Mouse (Mus musculus) forebrain, embryonic 13.5 days (tissue): ENCODE results near the gene Stk32b. TPM values are rescaled to one million over a fixed set of nuclear protein-coding genes. Genes with fewer than 3 reads are reported as not detected.

Experiments used
- ATAC-seq: fragments of 200-750 bp; cut with Nextera tagmentation; 2 replicates; pipeline ENCODE4 v1.8.0; 2017
- H3K27ac ChIP-seq: fragments of 300-500 bp; sonication (generic); 2 replicates; pipeline ENCODE4 v1.5.1; 2015; ENCODE audit warnings: inconsistent platforms, mild to moderate bottlenecking, moderate library complexity
- H3K27me3 ChIP-seq: fragments of 300-500 bp; sonication (generic); 2 replicates; pipeline ENCODE4 v1.6.1; 2015; ENCODE audit warnings: mild to moderate bottlenecking, inconsistent platforms
- H3K36me3 ChIP-seq: fragments of 300-500 bp; sonication (generic); 2 replicates; pipeline ENCODE4 v1.6.1; 2015; ENCODE audit warnings: mild to moderate bottlenecking, inconsistent platforms; ENCODE audit not compliant: poor library complexity, severe bottlenecking
- H3K4me1 ChIP-seq: fragments of 300-500 bp; sonication (generic); 2 replicates; pipeline ENCODE4 v1.6.1; 2015; ENCODE audit warnings: inconsistent platforms
- H3K4me2 ChIP-seq: fragments of 300-500 bp; sonication (generic); 2 replicates; pipeline ENCODE4 v1.6.1; 2015; ENCODE audit warnings: inconsistent platforms, mild to moderate bottlenecking, moderate library complexity
- H3K4me3 ChIP-seq: fragments of 300-500 bp; sonication (generic); 2 replicates; pipeline ENCODE4 v1.5.1; 2015; ENCODE audit warnings: mild to moderate bottlenecking, inconsistent platforms
- H3K9ac ChIP-seq: fragments of 300-500 bp; sonication (generic); 2 replicates; pipeline ENCODE4 v1.6.1; 2015; ENCODE audit warnings: mild to moderate bottlenecking, inconsistent platforms
- H3K9me3 ChIP-seq: fragments of 300-500 bp; sonication (generic); replicated peaks from 2 replicates; pipeline ENCODE4 v1.6.1; 2016; ENCODE audit warnings: inconsistent platforms
- WGBS: fragments of 180-500 bp; shearing (Covaris S2); methylation state at CpG from one replicate; pipeline ENCODE4 v1.1.7; 2015; 5-methylcytosine and 5-hydroxymethylcytosine counted together
- polyA plus RNA-seq: library from polyadenylated mRNA; unstranded; fragments of >200 nt; fragmentation: Nextera tagmentation; extraction: Ambion mirVana; gene quantifications from 2 replicates; pipeline ENCODE4 v1.2.1, GENCODE M21; 2015

The Stk32b gene
- 7.7 and 9.8 TPM in 2 replicates for polyA plus RNA-seq

DNA sequence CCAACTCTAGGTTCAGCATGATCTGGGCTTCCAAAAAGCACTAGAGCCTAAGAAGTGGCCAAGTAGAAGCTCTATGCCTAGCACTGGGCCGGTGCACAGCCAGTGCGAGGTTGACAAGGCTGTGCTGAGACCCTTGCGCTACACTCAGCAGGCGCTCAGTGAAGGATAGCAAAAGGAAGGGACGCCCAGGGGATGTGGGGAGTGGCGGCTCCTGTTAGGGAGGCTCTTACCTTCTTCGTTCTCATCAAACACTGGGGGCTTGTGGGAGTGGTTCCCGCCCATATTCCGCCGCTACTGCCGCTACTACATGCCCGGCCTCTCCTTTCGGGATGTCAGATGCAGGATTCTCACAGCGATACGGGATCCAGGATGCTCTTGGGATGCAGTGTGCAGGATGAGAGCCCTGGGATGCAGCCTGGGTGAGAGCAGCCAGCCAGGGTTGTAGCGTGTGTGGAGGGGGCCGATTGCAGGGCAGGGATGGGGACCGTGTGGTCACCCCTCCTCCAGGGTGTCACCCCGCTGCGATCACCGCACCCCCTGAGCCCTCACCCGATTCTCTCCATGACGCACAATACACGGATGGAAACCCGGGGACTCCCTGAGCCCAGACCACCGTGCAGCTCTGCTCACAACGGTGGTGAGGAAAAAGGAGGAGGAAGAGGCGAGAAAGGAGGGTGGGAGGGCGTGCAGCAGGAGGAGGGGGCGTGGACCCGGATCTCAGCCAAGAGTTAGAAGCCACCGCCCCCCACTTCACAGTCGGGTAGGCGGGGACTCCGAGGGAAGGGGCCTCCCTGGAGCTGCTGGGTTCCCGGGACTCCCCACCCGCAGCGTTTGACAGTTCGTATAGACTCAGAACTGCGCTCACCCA is at the start of gene Stk32b:
Gene Stk32b, minus strand, starts transcription at position 667 of the 868 bp plus-strand sequence.
- Histone ChIP-seq H3K27me3 (peaks cover 28% of the 10 kb centered on the region), H3K4me1 (peaks cover 9% of the 10 kb centered on the region; the same call in 1 of the 2 replicates), H3K4me2 (peak within 1 kb of the TSS; percentile 81), H3K9me3 (0 out of 2 replicates have a peak, but pooled peaks cover 3% of the 10 kb centered on the region), H3K27ac (peak within 1 kb of the TSS; percentile 75), H3K4me3 (peak within 1 kb of the TSS; percentile 54), H3K36me3 (0 out of 2 replicates have a peak, but pooled peaks cover 4% of the 10 kb centered on the region), H3K9ac (peak within 1 kb of the TSS; percentile 81)
- under 1% methylated on average over 40 of the region's 40 CpGs for WGBS
- ATAC-seq = peak; percentile 92

DNA sequence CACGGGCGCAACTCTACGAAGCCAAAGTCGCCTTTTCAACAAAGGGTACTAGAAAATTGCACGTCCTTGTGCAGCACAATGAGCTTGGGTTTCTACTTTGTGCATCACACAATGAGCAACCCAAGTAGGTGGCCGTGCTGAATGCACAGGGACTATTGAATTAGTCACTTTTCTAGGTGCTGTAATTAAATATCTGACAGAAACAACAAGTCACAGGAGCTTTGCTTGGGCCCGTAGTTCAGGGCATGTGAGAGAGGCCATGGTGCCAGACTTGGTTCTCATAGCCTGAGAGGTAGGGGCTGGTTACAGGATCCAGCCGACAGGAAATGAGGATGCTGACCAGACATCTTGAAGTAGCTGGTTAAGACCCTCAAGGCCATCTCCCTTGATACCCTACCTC is 48.9 kb upstream of the Stk32b start:
- no peak overlapping the region for H3K9ac ChIP-seq
- H3K4me2 ChIP-seq = no peak overlapping the region
- no peak overlapping the region for H3K27ac ChIP-seq
- WGBS = 6% methylated on average over 8 of the region's 8 CpGs
- peaks cover 22% of the 10 kb centered on the region for H3K4me1 ChIP-seq
- peaks cover 67% of the 10 kb centered on the region for H3K27me3 ChIP-seq
- H3K4me3 ChIP-seq = no peak overlapping the region
- ATAC-seq = no peak
- H3K9me3 ChIP-seq = no peaks in the 10 kb centered on the region
- H3K36me3 ChIP-seq = no peaks in the 10 kb centered on the region

DNA sequence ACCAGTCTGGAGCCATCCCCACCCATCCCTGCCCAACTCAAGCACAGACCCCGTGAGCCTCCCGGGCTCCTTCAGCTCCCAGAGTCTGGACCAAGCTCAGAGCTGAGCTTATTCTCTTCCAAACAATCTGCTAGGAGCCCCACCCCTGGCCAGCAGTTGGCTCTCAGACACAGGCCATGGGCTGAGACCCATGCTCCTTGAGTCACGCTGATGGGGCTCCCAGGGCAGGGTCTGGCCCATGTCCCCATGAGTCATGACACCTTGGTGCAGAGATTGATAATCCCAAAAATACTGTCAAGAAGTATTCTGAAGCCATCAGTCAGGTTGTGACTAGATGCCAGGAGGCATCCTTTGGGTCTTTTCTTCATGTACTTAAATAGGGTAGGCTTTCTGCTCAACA is 45.1 kb upstream of the Stk32b start:
- Histone ChIP-seq H3K4me3 (no peak overlapping the region), H3K9me3 (no peaks in the 10 kb centered on the region), H3K36me3 (no peaks in the 10 kb centered on the region), H3K4me1 (no peaks in the 10 kb centered on the region), H3K27me3 (peaks cover 60% of the 10 kb centered on the region), H3K27ac (no peak overlapping the region), H3K9ac (no peak overlapping the region), H3K4me2 (no peak overlapping the region)
- ATAC-seq = no peak
- 88% methylated on average over 3 of the region's 3 CpGs for WGBS

DNA sequence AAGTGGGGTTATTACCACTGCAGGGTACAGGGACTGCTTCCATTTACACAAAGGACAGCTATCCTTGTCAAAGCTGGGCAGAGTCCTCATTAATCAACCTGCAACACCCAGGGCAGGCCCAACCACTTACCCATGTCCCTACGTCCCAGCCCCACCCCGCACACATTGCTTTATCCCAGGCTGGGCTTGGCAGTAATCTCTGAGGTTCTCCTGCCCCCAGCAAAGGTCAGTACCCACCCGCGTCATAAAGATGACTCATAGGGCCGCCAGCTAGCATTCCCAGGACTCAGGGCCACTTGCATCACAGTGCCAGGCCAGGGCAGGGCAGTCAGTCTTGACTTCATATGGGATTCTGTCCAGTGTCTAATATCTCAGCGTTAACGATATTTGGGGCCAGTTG is 36.4 kb upstream of the Stk32b start:
- Histone ChIP-seq H3K4me3 (no peak overlapping the region), H3K36me3 (no peaks in the 10 kb centered on the region), H3K27me3 (peaks cover 23% of the 10 kb centered on the region; the same call in 1 of the 2 replicates), H3K27ac (no peak overlapping the region), H3K9ac (no peak overlapping the region), H3K9me3 (no peaks in the 10 kb centered on the region), H3K4me1 (no peaks in the 10 kb centered on the region), H3K4me2 (no peak overlapping the region)
- 82% methylated on average over 7 of the region's 7 CpGs for WGBS
- ATAC-seq = no peak

DNA sequence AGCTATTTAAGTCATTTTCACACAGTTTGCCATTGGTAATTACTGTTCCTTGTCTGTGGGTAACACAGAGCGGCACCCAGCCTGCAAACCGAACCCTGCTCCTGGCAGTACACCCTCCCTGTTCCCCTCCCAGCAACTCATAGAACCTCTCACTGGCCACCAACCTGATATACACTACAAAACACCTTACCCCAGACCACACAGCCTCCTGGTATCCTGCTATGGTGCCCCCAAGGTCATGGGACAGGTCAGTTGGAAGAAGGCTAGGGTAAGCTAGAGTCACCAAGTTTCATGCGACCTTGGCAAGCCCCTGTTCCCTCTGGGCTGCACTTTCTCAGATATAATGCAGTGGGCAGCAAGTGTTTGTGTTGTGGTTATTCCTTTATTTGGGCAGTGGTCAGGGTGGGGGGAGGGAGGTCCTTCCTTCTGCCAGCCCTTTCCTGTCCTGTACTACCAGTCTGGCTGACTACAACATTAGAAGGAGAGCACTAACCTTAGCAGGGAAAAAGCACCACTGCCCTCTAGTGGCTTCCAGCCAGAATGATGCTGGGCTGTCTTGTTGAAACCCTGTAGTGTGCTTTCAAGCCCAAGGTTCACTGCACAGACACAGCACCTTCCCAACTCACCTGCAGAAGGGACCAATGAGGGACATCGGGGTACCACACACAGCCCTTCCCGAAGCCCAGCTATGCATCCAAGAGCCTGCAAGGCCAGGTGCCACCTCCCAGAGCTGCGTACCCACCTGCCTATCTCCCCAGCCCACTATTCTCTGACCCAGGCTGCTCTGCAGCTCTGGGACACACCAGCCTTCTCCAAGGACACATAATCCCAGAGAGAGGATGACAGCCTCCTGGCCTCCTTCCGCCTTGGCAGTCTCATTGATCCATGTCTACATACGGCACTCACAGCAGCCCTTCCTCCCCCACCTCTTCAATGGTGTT is 35.3 kb upstream of the Stk32b start:
- no peak overlapping the region for H3K4me3 ChIP-seq
- peaks cover 12% of the 10 kb centered on the region; the same call in 1 of the 2 replicates for H3K27me3 ChIP-seq
- H3K27ac ChIP-seq = no peak overlapping the region
- no peaks in the 10 kb centered on the region for H3K36me3 ChIP-seq
- no peak overlapping the region for H3K9ac ChIP-seq
- peak; percentile 87 for ATAC-seq
- no peak overlapping the region for H3K4me2 ChIP-seq
- H3K9me3 ChIP-seq = no peaks in the 10 kb centered on the region
- H3K4me1 ChIP-seq = no peaks in the 10 kb centered on the region
- WGBS = 65% methylated on average over 8 of the region's 8 CpGs

- Histone ChIP-seq H3K27ac (no peak overlapping the region), H3K27me3 (no peaks in the 10 kb centered on the region), H3K36me3 (no peaks in the 10 kb centered on the region), H3K9ac (no peak overlapping the region), H3K9me3 (peaks cover 4% of the 10 kb centered on the region; the same call in 1 of the 2 replicates), H3K4me1 (no peaks in the 10 kb centered on the region), H3K4me2 (no peak overlapping the region), H3K4me3 (no peak overlapping the region)
- no peak for ATAC-seq
- WGBS = 78% methylated on average over 13 of the region's 13 CpGs
Measured at GRCm38 (mm10) chr5:37743889-37744707, 27.1 kb upstream of the Stk32b start.

GRCm38 (mm10) chr5:37736213-37736612 is 19.2 kb upstream of the Stk32b start:
- Histone ChIP-seq H3K9me3 (no peaks in the 10 kb centered on the region), H3K36me3 (no peaks in the 10 kb centered on the region), H3K9ac (no peak overlapping the region), H3K27ac (no peak overlapping the region), H3K4me2 (no peak overlapping the region), H3K27me3 (no peaks in the 10 kb centered on the region), H3K4me1 (0 out of 2 replicates have a peak, but pooled peaks cover 4% of the 10 kb centered on the region), H3K4me3 (no peak overlapping the region)
- WGBS = 48% methylated on average over 7 of the region's 7 CpGs
- no peak for ATAC-seq

DNA sequence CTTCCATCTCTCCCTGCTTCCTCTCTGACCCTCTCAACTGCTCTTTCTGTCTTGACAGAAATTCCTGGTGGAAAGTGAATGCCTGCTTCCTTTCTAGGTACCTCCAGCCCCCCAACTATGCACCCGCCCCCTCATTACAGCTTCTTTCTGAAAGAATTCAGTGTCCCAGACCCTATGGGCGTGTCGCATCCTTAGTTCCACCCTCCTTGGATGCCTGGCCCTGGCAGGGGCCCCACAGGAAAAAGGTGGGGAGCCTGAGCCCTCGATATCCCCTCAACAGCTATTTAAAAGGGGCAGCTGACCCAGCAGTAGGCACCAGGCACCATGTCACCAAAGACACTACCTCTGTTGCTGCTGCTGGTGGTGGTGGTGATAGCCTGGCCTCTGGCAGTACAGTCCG is 18.3 kb upstream of the Stk32b start, which contains the start of gene Cytl1:
Gene Cytl1, plus strand, starts transcription at position 296 of the 400 bp plus-strand sequence.
- no peak within 1 kb of the TSS for H3K4me2 ChIP-seq
- WGBS = 28% methylated on average over 5 of the region's 5 CpGs

GRCm38 (mm10) chr5:37730781-37731180 is 13.8 kb upstream of the Stk32b start:
- no peak overlapping the region for H3K4me2 ChIP-seq
- H3K4me1 ChIP-seq = 0 out of 2 replicates have a peak, but pooled peaks cover 4% of the 10 kb centered on the region
- H3K4me3 ChIP-seq = no peak overlapping the region
- no peaks in the 10 kb centered on the region for H3K27me3 ChIP-seq
- no peak for ATAC-seq
- H3K9me3 ChIP-seq = no peaks in the 10 kb centered on the region
- no peaks in the 10 kb centered on the region for H3K36me3 ChIP-seq
- no peak overlapping the region for H3K27ac ChIP-seq
- H3K9ac ChIP-seq = no peak overlapping the region
- 94% methylated on average over 2 of the region's 2 CpGs for WGBS

More for the DNA sequence above, 18.3 kb upstream of the Stk32b start, which contains the start of gene Cytl1:
- no peak for ATAC-seq
- no peak within 1 kb of the TSS for H3K4me3 ChIP-seq
- no peaks in the 10 kb centered on the region for H3K36me3 ChIP-seq
- H3K9me3 ChIP-seq = no peaks in the 10 kb centered on the region
- no peak within 1 kb of the TSS for H3K27ac ChIP-seq
- no peaks in the 10 kb centered on the region for H3K27me3 ChIP-seq
- H3K4me1 ChIP-seq = 0 out of 2 replicates have a peak, but pooled peaks cover 4% of the 10 kb centered on the region
- H3K9ac ChIP-seq = no peak within 1 kb of the TSS

DNA sequence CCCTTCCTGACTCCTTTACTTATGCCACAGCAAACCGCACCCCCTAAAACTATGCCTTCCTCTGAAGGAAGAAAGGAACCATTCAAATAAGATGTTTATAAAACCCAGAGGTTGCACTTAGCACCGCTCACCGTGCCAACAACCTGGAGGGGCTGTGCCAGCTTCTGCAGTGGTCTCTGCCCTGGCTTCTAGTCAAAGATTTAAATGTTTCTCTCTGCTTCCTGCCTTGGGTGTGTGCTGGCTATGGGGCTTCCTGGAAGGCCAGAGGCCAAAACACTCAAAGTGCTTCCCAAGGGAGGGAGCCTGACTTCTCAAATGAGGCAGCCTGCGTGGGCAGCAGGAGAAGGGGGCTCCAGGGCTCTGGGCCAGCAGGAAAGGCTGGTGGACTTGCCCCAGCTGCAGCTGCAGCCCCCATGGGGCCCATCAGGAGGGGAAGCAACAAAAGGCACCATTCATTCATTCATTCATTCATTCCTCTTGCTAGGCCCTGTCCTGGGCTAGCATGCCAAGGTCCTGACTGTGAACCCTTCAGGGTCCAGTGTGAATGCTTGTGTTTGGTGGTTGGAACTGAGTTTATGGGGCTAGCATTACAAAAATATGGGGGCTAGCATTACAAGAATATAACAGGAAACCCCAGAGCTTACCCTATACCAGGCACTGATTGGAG is 8.4 kb upstream of the Stk32b start:
- Histone ChIP-seq H3K4me3 (no peak overlapping the region), H3K36me3 (no peaks in the 10 kb centered on the region), H3K27ac (no peak overlapping the region), H3K4me1 (no peaks in the 10 kb centered on the region), H3K4me2 (no peak overlapping the region), H3K9me3 (no peaks in the 10 kb centered on the region), H3K27me3 (no peaks in the 10 kb centered on the region), H3K9ac (no peak overlapping the region)
- no peak for ATAC-seq
- WGBS = 83% methylated on average over 4 of the region's 4 CpGs

GRCm38 (mm10) chr5:37720670-37721069 is 3.7 kb upstream of the Stk32b start:
- H3K27me3 ChIP-seq = peaks cover 26% of the 10 kb centered on the region
- 41% methylated on average over 6 of the region's 6 CpGs for WGBS
- no peak overlapping the region for H3K4me2 ChIP-seq
- no peak overlapping the region for H3K27ac ChIP-seq
- H3K9ac ChIP-seq = no peak overlapping the region
- no peaks in the 10 kb centered on the region for H3K36me3 ChIP-seq
- H3K4me1 ChIP-seq = 0 out of 2 replicates have a peak, but pooled peaks cover 6% of the 10 kb centered on the region
- H3K4me3 ChIP-seq = no peak overlapping the region
- ATAC-seq = no peak
- H3K9me3 ChIP-seq = no peaks in the 10 kb centered on the region
